10 mouse cellular contexts compared by ENCODE assay signal in genomic region chr15:11320481-11320880, GRCm38 (mm10).
DNase-seq lines count a peak whose midpoint lies in the region; ATAC-seq lines count a peak whose summit lies in the region.
"Had no signal": no experiment of that assay in that cellular context is flagged by ENCODE, and none has a peak within 500 bp of the region (broad histone marks: within the 10 kb centered on the region; RNA-seq: fewer than 3 reads in every experiment).

No protein-coding gene starts in this region.

- no peak for ATAC-seq in neural tube, embryonic 15.5 days (ENCODE audit: low FRiP score)
- ATAC-seq in forebrain, embryonic 11.5 days (replicated peaks; ENCODE audit: low FRiP score), result peak; percentile 60; the same call in 1 of the 2 replicates
- ATAC-seq in limb, embryonic 11.5 days (ENCODE audit: insufficient number of reproducible peaks, low FRiP score, low TSS enrichment, low read depth), result no peak
- ATAC-seq in erythroblast, adult 5-6 weeks (replicated peaks; ENCODE audit: low FRiP score, poor library complexity, severe bottlenecking), result no peak

- DNase-seq in neural tube, embryonic 10.5 days (ENCODE audit: extremely low spot score, low spot score), result peak; percentile 64
- DNase-seq in adrenal gland, postnatal 14 days, result peak; percentile 75
- DNase-seq in forebrain, embryonic 11.5 days (ENCODE audit: low spot score), result peak; percentile 81
- peak; percentile 50 for DNase-seq in induced T-regulatory cell, adult 2 months (ENCODE audit: low read depth)
- peak; percentile 76 for DNase-seq in limb, embryonic 11.5 days (ENCODE audit: low spot score)
- peak; percentile 33 for DNase-seq in naive thymus-derived CD4-positive, alpha-beta T cell, adult 2 months (ENCODE audit: low read depth)

- H3K27ac ChIP-seq in neural tube, embryonic 15.5 days (replicated peaks), result no peak overlapping the region
- H3K27ac ChIP-seq in forebrain, embryonic 11.5 days (ENCODE audit: low read depth, low read length), result no peak overlapping the region
- H3K27ac ChIP-seq in limb, embryonic 11.5 days (replicated peaks; ENCODE audit: low read depth, low read length), result no peak overlapping the region
- H3K27ac ChIP-seq: embryonic facial prominence, embryonic 15.5 days; macrophage had no signal

- no peaks in the 10 kb centered on the region for H3K27me3 ChIP-seq in neural tube, embryonic 15.5 days (replicated peaks)
- H3K27me3 ChIP-seq in forebrain, embryonic 11.5 days (ENCODE audit: control insufficient read depth, insufficient read depth, low read length), result no peaks in the 10 kb centered on the region
- H3K27me3 ChIP-seq in limb, embryonic 11.5 days (ENCODE audit: control insufficient read depth, insufficient read depth, low read length), result no peaks in the 10 kb centered on the region
- H3K27me3 ChIP-seq: embryonic facial prominence, embryonic 15.5 days had no signal

- H3K4me1 ChIP-seq in neural tube, embryonic 15.5 days, result no peaks in the 10 kb centered on the region
- H3K4me1 ChIP-seq in forebrain, embryonic 11.5 days (replicated peaks; ENCODE audit: control insufficient read depth, insufficient read depth, low read length), result no peaks in the 10 kb centered on the region
- H3K4me1 ChIP-seq in limb, embryonic 11.5 days (ENCODE audit: control insufficient read depth, insufficient read depth, low read length), result no peaks in the 10 kb centered on the region
- H3K4me1 ChIP-seq: embryonic facial prominence, embryonic 15.5 days had no signal

- no peak overlapping the region for H3K4me3 ChIP-seq in neural tube, embryonic 15.5 days (replicated peaks)
- H3K4me3 ChIP-seq in forebrain, embryonic 11.5 days (ENCODE audit: low read depth, low read length), result no peak overlapping the region
- H3K4me3 ChIP-seq in limb, embryonic 11.5 days (ENCODE audit: low read depth, low read length), result no peak overlapping the region
- H3K4me3 ChIP-seq: embryonic facial prominence, embryonic 15.5 days had no signal

- 34% methylated on average over 8 of the region's 8 CpGs for WGBS in neural tube, embryonic 15.5 days
- 25% methylated on average over 8 of the region's 8 CpGs for WGBS in forebrain, embryonic 11.5 days
- WGBS in limb, embryonic 11.5 days, result 32% methylated on average over 8 of the region's 8 CpGs

- H3K36me3 ChIP-seq in neural tube, embryonic 15.5 days, result no peaks in the 10 kb centered on the region
- no peaks in the 10 kb centered on the region for H3K36me3 ChIP-seq in forebrain, embryonic 11.5 days (ENCODE audit: control insufficient read depth, insufficient read depth, low read length)
- no peaks in the 10 kb centered on the region for H3K36me3 ChIP-seq in limb, embryonic 11.5 days (ENCODE audit: control insufficient read depth, insufficient read depth, low read length)
- H3K36me3 ChIP-seq: embryonic facial prominence, embryonic 15.5 days had no signal

- no peak overlapping the region for H3K9ac ChIP-seq in neural tube, embryonic 15.5 days (replicated peaks)
- H3K9ac ChIP-seq in forebrain, embryonic 11.5 days (ENCODE audit: low read length), result no peak overlapping the region
- H3K9ac ChIP-seq in limb, embryonic 11.5 days (ENCODE audit: low read length), result no peak overlapping the region
- H3K9ac ChIP-seq: embryonic facial prominence, embryonic 15.5 days had no signal

- H3K4me2 ChIP-seq in neural tube, embryonic 15.5 days, result no peak overlapping the region
- H3K4me2 ChIP-seq in forebrain, embryonic 11.5 days (ENCODE audit: low read depth, low read length, severe bottlenecking), result no peak overlapping the region
- no peak overlapping the region for H3K4me2 ChIP-seq in limb, embryonic 11.5 days (ENCODE audit: low read depth, severe bottlenecking)
- H3K4me2 ChIP-seq: embryonic facial prominence, embryonic 15.5 days had no signal

- H3K9me3 ChIP-seq in neural tube, embryonic 15.5 days (replicated peaks), result no peaks in the 10 kb centered on the region
- H3K9me3 ChIP-seq in forebrain, embryonic 11.5 days (ENCODE audit: control insufficient read depth, low read length), result no peaks in the 10 kb centered on the region
- H3K9me3 ChIP-seq in limb, embryonic 11.5 days (ENCODE audit: control insufficient read depth, low read length), result no peaks in the 10 kb centered on the region
- H3K9me3 ChIP-seq: embryonic facial prominence, embryonic 15.5 days had no signal
